Mouse (Mus musculus) mouse trophoblast stem cell (cell line): Measurements from ENCODE around the gene Lrch3.

Experiments
- in situ Hi-C, 2 experiments: fragments of 300-500 bp; cut with MseI, MboI; formaldehyde crosslinking; loops; 2 replicates in 1 of 2; 3 replicates in 1 of 2; pipeline ENCODE4 v1.15.1; 2025

Gene Lrch3

GRCm38 (mm10) chr16:32984631-32985030 is 70.7 kb downstream of the Lrch3 start:
- in situ Hi-C loops: no loop called here

- in situ Hi-C loops: no loop called here
These were observed 78.3 kb downstream of the Lrch3 start for GRCm38 (mm10) chr16:32992158-32992557.

- in situ Hi-C loops: no loop called here
These were observed 91.3 kb downstream of the Lrch3 start for GRCm38 (mm10) chr16:33005216-33005615.

- in situ Hi-C loops: no loop called here
These were observed 93.0 kb downstream of the Lrch3 start for GRCm38 (mm10) chr16:33006888-33007287.

- in situ Hi-C loops: no loop called here
These were observed 93.5 kb downstream of the Lrch3 start for GRCm38 (mm10) chr16:33007436-33007835.

- in situ Hi-C loops: no loop called here
These were observed 96.3 kb downstream of the Lrch3 start for GRCm38 (mm10) chr16:33010166-33010565.

- in situ Hi-C loops: no loop called here
These were observed 99.9 kb downstream of the Lrch3 start for GRCm38 (mm10) chr16:33013801-33014200.

- in situ Hi-C loops: no loop called here
These were observed 101.0 kb downstream of the Lrch3 start for GRCm38 (mm10) chr16:33014921-33015320.

GRCm38 (mm10) chr16:33015396-33015907 is 101.6 kb downstream of the Lrch3 start:
- in situ Hi-C loops: no loop called here

GRCm38 (mm10) chr16:33015986-33016385 is 102.1 kb downstream of the Lrch3 start:
- in situ Hi-C loops: no loop called here

GRCm38 (mm10) chr16:33017677-33018349 is 103.9 kb downstream of the Lrch3 start:
- in situ Hi-C loops: no loop called here

GRCm38 (mm10) chr16:33019117-33019770 is 105.3 kb downstream of the Lrch3 start:
- in situ Hi-C loops: no loop called here

GRCm38 (mm10) chr16:33021381-33021780 is 107.5 kb downstream of the Lrch3 start:
- in situ Hi-C loops: no loop called here

- in situ Hi-C loops: no loop called here
These were observed 109.8 kb downstream of the Lrch3 start for GRCm38 (mm10) chr16:33023750-33024149.

- in situ Hi-C loops: no loop called here
These were observed 110.7 kb downstream of the Lrch3 start for GRCm38 (mm10) chr16:33024456-33025104.

- in situ Hi-C loops: no loop called here
These were observed 112.5 kb downstream of the Lrch3 start for GRCm38 (mm10) chr16:33026357-33026756.

GRCm38 (mm10) chr16:33036006-33036405 is 122.1 kb downstream of the Lrch3 start:
- in situ Hi-C loops: no loop called here

GRCm38 (mm10) chr16:33042682-33043081 is 128.8 kb downstream of the Lrch3 start:
- in situ Hi-C loops: no loop called here

- in situ Hi-C loops: no loop called here
These were observed 129.4 kb downstream of the Lrch3 start for GRCm38 (mm10) chr16:33043268-33043667.

GRCm38 (mm10) chr16:33048004-33048403 is 134.1 kb downstream of the Lrch3 start:
- in situ Hi-C loops: no loop called here

- in situ Hi-C loops: no loop called here
These were observed 134.8 kb downstream of the Lrch3 start for GRCm38 (mm10) chr16:33048686-33049085.

GRCm38 (mm10) chr16:33049809-33050208 is 135.9 kb downstream of the Lrch3 start:
- in situ Hi-C loops: no loop called here

GRCm38 (mm10) chr16:33053141-33053540 is 139.2 kb downstream of the Lrch3 start:
- in situ Hi-C loops: no loop called here
